In genomic region chr14:56098940-56099339, GRCm38 (mm10) we compare ENCODE assay signal across 11 mouse cellular contexts. TPM values are rescaled to one million over a fixed set of nuclear protein-coding genes. Genes with fewer than 3 reads are reported as not detected.
A peak's percentile ranks its signal among the peaks of the same experiment; 100 is the strongest.
DNase-seq lines count a peak whose midpoint lies in the region; ATAC-seq and TF ChIP-seq lines count a peak whose summit lies in the region.
"Had no signal": no experiment of that assay in that cellular context is flagged by ENCODE, and none has a peak within 500 bp of the region (broad histone marks: within the 10 kb centered on the region; RNA-seq: fewer than 3 reads in every experiment).

No protein-coding gene starts in this region.

- no peak overlapping the region for H3K4me2 ChIP-seq in forebrain, embryonic 15.5 days (replicated peaks)
- H3K4me2 ChIP-seq: embryonic facial prominence, embryonic 13.5 days; lung, embryonic 15.5 days had no signal

- H3K36me3 ChIP-seq in kidney, adult 2 months (ENCODE audit: control insufficient read depth, insufficient read depth, low read length), result no peaks in the 10 kb centered on the region
- H3K36me3 ChIP-seq in ES-E14 (ENCODE audit: control insufficient read depth, insufficient read depth, low read length, poor library complexity, severe bottlenecking), result no peaks in the 10 kb centered on the region
- H3K36me3 ChIP-seq in forebrain, embryonic 15.5 days, result no peaks in the 10 kb centered on the region
- H3K36me3 ChIP-seq: embryonic facial prominence, embryonic 13.5 days; lung, embryonic 15.5 days had no signal

- no peak for TF ChIP-seq POLR2A in kidney, adult 2 months (IDR thresholded peaks at IDR 0.05; ENCODE audit: low read depth, low read length)

- no peaks in the 10 kb centered on the region for H3K4me1 ChIP-seq in kidney, adult 2 months (ENCODE audit: control insufficient read depth, insufficient read depth, low read length)
- H3K4me1 ChIP-seq in ES-E14 (ENCODE audit: control insufficient read depth in 2 of 2, insufficient read depth in 2 of 2, low read length in 2 of 2, poor library complexity in 1 of 2), result no peaks in the 10 kb centered on the region
- H3K4me1 ChIP-seq in forebrain, embryonic 15.5 days, result no peaks in the 10 kb centered on the region
- H3K4me1 ChIP-seq: embryonic facial prominence, embryonic 13.5 days; lung, embryonic 15.5 days had no signal

- no peaks in the 10 kb centered on the region; the same call in 1 of the 2 replicates for H3K27me3 ChIP-seq in kidney, adult 2 months (replicated peaks; ENCODE audit: control insufficient read depth, insufficient read depth, low read length)
- no peaks in the 10 kb centered on the region for H3K27me3 ChIP-seq in forebrain, embryonic 15.5 days
- H3K27me3 ChIP-seq: embryonic facial prominence, embryonic 13.5 days; lung, embryonic 15.5 days had no signal

- H3K4me3 ChIP-seq in kidney, adult 2 months (ENCODE audit: insufficient read depth, low read depth, low read length), result no peak overlapping the region
- H3K4me3 ChIP-seq in ES-E14 (ENCODE audit: insufficient read depth in 1 of 2, low read depth in 1 of 2, low read length in 2 of 2, poor library complexity in 1 of 2, severe bottlenecking in 1 of 2), result no peak overlapping the region
- no peak overlapping the region for H3K4me3 ChIP-seq in forebrain, embryonic 15.5 days
- H3K4me3 ChIP-seq: embryonic facial prominence, embryonic 13.5 days; lung, embryonic 15.5 days had no signal

- H3K9me3 ChIP-seq in ES-E14 (ENCODE audit: control insufficient read depth, insufficient read depth, low read depth, low read length), result no peaks in the 10 kb centered on the region
- no peaks in the 10 kb centered on the region for H3K9me3 ChIP-seq in forebrain, embryonic 15.5 days
- H3K9me3 ChIP-seq: embryonic facial prominence, embryonic 13.5 days; lung, embryonic 15.5 days had no signal

- no peak overlapping the region for H3K27ac ChIP-seq in kidney, adult 2 months (ENCODE audit: insufficient read depth, low read depth, low read length)
- no peak overlapping the region for H3K27ac ChIP-seq in ES-E14 (ENCODE audit: insufficient read depth, low read depth, low read length, poor library complexity, severe bottlenecking)
- no peak overlapping the region for H3K27ac ChIP-seq in forebrain, embryonic 15.5 days (replicated peaks)
- H3K27ac ChIP-seq: embryonic facial prominence, embryonic 13.5 days; lung, embryonic 15.5 days had no signal

- H3K9ac ChIP-seq in ES-E14 (ENCODE audit: insufficient read depth, low read depth, low read length, poor library complexity, severe bottlenecking), result no peak overlapping the region
- no peak overlapping the region for H3K9ac ChIP-seq in forebrain, embryonic 15.5 days (replicated peaks)
- H3K9ac ChIP-seq: embryonic facial prominence, embryonic 13.5 days; lung, embryonic 15.5 days had no signal

- DNase-seq in kidney, adult 2 months, result peak; percentile 29
- DNase-seq in kidney, adult 11 months, result no peak
- DNase-seq in A20 (ENCODE audit: low read depth, low spot score), result peak; percentile 62
- DNase-seq in ES-E14 (ENCODE audit: low read depth, low spot score), result peak; percentile 33
- no peak for DNase-seq in MN1 (ENCODE audit: low spot score)
- DNase-seq in layer of hippocampus, postnatal 10 days (ENCODE audit: low spot score in 2 of 2), result no peak

- WGBS in kidney, adult 2 months, result 87% methylated on average over 4 of the region's 4 CpGs
- 86% methylated on average over 4 of the region's 4 CpGs for WGBS in forebrain, embryonic 15.5 days

- in situ Hi-C loops in ES-E14 (cut with MboI; ENCODE audit: low sequenced_read_pairs in 2 of 2, unreplicated experiment in 2 of 2), result no loop called here

- TF ChIP-seq CTCF in kidney, adult 2 months (conservative IDR thresholded peaks at IDR 0.05; ENCODE audit: insufficient read depth, insufficient read length, low read depth, low read length), result peak; percentile 45

- ATAC-seq in hematopoietic stem cell, adult 5-6 weeks (replicated peaks in 1 of 2; ENCODE audit: insufficient read depth in 1 of 2, low FRiP score in 2 of 2, low TSS enrichment in 1 of 2, low read depth in 1 of 2, poor library complexity in 2 of 2, severe bottlenecking in 2 of 2), result peak; percentile 45 to 56; a peak in 2 of 4 replicates
- no peak for ATAC-seq in forebrain, embryonic 15.5 days (replicated peaks)

TF ChIP-seq in ES-E14, 5 proteins besides CTCF, POLR2A, EP300 and RAD21:
- TF ChIP-seq MAFK (IDR thresholded peaks at IDR 0.05; ENCODE audit: insufficient read depth, low read depth, low read length) (no peak), HCFC1 (IDR thresholded peaks at IDR 0.05; ENCODE audit: borderline replicate concordance, insufficient read depth, low read length) (no peak), ZNF384 (IDR thresholded peaks at IDR 0.05; ENCODE audit: low read depth, low read length) (peak; percentile 47; the same call in 1 of the 2 replicates), CHD2 (IDR thresholded peaks at IDR 0.05; ENCODE audit: low read depth, low read length) (no peak), ZC3H11A (IDR thresholded peaks at IDR 0.05; ENCODE audit: borderline replicate concordance, low read depth, low read length) (peak; percentile 55; the same call in 1 of the 2 replicates)

RNA-seq across cellular contexts. Expression of gene Ctsg, which starts 3.4 kb away (rescaled TPM):
- polyA plus RNA-seq in kidney, adult 2 months (2012; rRNA removed), result not detected in 2 replicates
- total RNA-seq in ES-E14 (2012; rRNA removed), result not detected in 2 replicates
- 140 and 219 TPM in 2 replicates for total RNA-seq in hematopoietic stem cell, adult 5-6 weeks (2017)
- not detected for total RNA-seq in layer of hippocampus, postnatal 10 days (2021)
- not detected in 2 replicates for polyA plus RNA-seq in forebrain, embryonic 15.5 days (2015; fragmentation: Nextera tagmentation; extraction: Ambion mirVana)
- polyA plus RNA-seq: embryonic facial prominence, embryonic 13.5 days; lung, embryonic 15.5 days had no signal

RNA-seq across cellular contexts. Expression of gene Mcpt8, which starts 13.9 kb away (rescaled TPM):
- not detected in 2 replicates for polyA plus RNA-seq in kidney, adult 2 months (2012; rRNA removed)
- total RNA-seq in ES-E14 (2012; rRNA removed), result 0.26 and 0.31 TPM in 2 replicates
- total RNA-seq in hematopoietic stem cell, adult 5-6 weeks (2017), result 12.9 and 61.9 TPM in 2 replicates
- total RNA-seq in layer of hippocampus, postnatal 10 days (2021), result not detected
- 0.18 and 0.23 TPM in 2 replicates for polyA plus RNA-seq in forebrain, embryonic 15.5 days (2015; fragmentation: Nextera tagmentation; extraction: Ambion mirVana)

RNA-seq across cellular contexts. Expression of gene Gzme, which starts 21.5 kb away (rescaled TPM):
- polyA plus RNA-seq in kidney, adult 2 months (2012; rRNA removed), result not detected in 2 replicates
- total RNA-seq in ES-E14 (2012; rRNA removed), result 0.98 and 1.2 TPM in 2 replicates
- not detected in 2 replicates for total RNA-seq in hematopoietic stem cell, adult 5-6 weeks (2017)
- not detected for total RNA-seq in layer of hippocampus, postnatal 10 days (2021)
- not detected in 2 replicates for polyA plus RNA-seq in forebrain, embryonic 15.5 days (2015; fragmentation: Nextera tagmentation; extraction: Ambion mirVana)
- polyA plus RNA-seq: embryonic facial prominence, embryonic 13.5 days; heart, embryonic 14.5 days; lung, embryonic 15.5 days had no signal

RNA-seq across cellular contexts. Expression of gene Gzmd, which starts 33.5 kb away (rescaled TPM):
- polyA plus RNA-seq in kidney, adult 2 months (2012; rRNA removed), result not detected in 2 replicates
- 0.32 and 0.89 TPM in 2 replicates for total RNA-seq in ES-E14 (2012; rRNA removed)
- not detected in 2 replicates for total RNA-seq in hematopoietic stem cell, adult 5-6 weeks (2017)
- not detected for total RNA-seq in layer of hippocampus, postnatal 10 days (2021)
- polyA plus RNA-seq in forebrain, embryonic 15.5 days (2015; fragmentation: Nextera tagmentation; extraction: Ambion mirVana), result not detected in 2 replicates
- polyA plus RNA-seq: embryonic facial prominence, embryonic 13.5 days; heart, embryonic 14.5 days; lung, embryonic 15.5 days had no signal

RNA-seq across cellular contexts. Expression of gene Mcpt4, which starts 36.8 kb away (rescaled TPM):
- polyA plus RNA-seq in kidney, adult 2 months (2012; rRNA removed), result 0.50 and 0.95 TPM in 2 replicates
- total RNA-seq in ES-E14 (2012; rRNA removed), result not detected in 2 replicates
- total RNA-seq in hematopoietic stem cell, adult 5-6 weeks (2017), result not detected in 2 replicates
- not detected for total RNA-seq in layer of hippocampus, postnatal 10 days (2021)
- not detected in 2 replicates for polyA plus RNA-seq in forebrain, embryonic 15.5 days (2015; fragmentation: Nextera tagmentation; extraction: Ambion mirVana)

Comparison
In these comparisons a context has a peak if more than half of its experiments do, and no peak if none do; other contexts are left out.
1. DNase-seq: peak in kidney, adult 2 months (single experiment), A20 (single experiment) and ES-E14 (single experiment); none in kidney, adult 11 months (single experiment), MN1 (single experiment) and layer of hippocampus, postnatal 10 days (0 of 2).
2. RNA of gene Ctsg, which starts 3.4 kb away (total RNA-seq): 140 to 219 TPM in hematopoietic stem cell, adult 5-6 weeks; not detected in layer of hippocampus, postnatal 10 days and not detected in ES-E14; every median in the first group is over 100 times any median in the second.
3. RNA of gene Mcpt8, which starts 13.9 kb away (total RNA-seq): 12.9 to 61.9 TPM in hematopoietic stem cell, adult 5-6 weeks; 0.26 to 0.31 TPM in ES-E14 and not detected in layer of hippocampus, postnatal 10 days; every median in the first group is over 10 times any median in the second.